ENCODE assay signal across 8 mouse cellular contexts in genomic region chr5:122114176-122114575, GRCm38 (mm10). TPM values are rescaled to one million over a fixed set of nuclear protein-coding genes. Genes with fewer than 3 reads are reported as not detected.
A peak's percentile ranks its signal among the peaks of the same experiment; 100 is the strongest.
DNase-seq lines count a peak whose midpoint lies in the region; ATAC-seq lines count a peak whose summit lies in the region.

No protein-coding gene starts in this region.

- no peaks in the 10 kb centered on the region; the same call in 1 of the 2 replicates for H3K4me1 ChIP-seq in lung, embryonic 15.5 days

- H3K27me3 ChIP-seq in lung, embryonic 15.5 days, result 0 out of 2 replicates have a peak, but pooled peaks cover 3% of the 10 kb centered on the region

- no peak overlapping the region for H3K9ac ChIP-seq in lung, embryonic 15.5 days

- no peak for ATAC-seq in cerebellum, adult (ENCODE audit: insufficient number of reproducible peaks, low FRiP score, low TSS enrichment)
- peak; percentile 17 for ATAC-seq in inflammation-experienced regulatory T-cells, adult 6 months
- 0 out of 2 replicates have a peak, but pooled peaks have one; percentile 4 for ATAC-seq in lung, embryonic 15.5 days (ENCODE audit: borderline replicate concordance, extremely low read depth, low FRiP score, low TSS enrichment)

- no peak overlapping the region for H3K4me2 ChIP-seq in lung, embryonic 15.5 days

- H3K9me3 ChIP-seq in lung, embryonic 15.5 days, result no peaks in the 10 kb centered on the region

- H3K4me3 ChIP-seq in lung, embryonic 15.5 days, result no peak overlapping the region

- no peaks in the 10 kb centered on the region for H3K36me3 ChIP-seq in lung, embryonic 15.5 days

- WGBS in lung, embryonic 15.5 days, result 0% methylated on average over 2 of the region's 2 CpGs

- H3K27ac ChIP-seq in lung, embryonic 15.5 days, result no peak overlapping the region

- peak; percentile 60 for DNase-seq in cerebellum, adult 11 months
- peak; percentile 44 for DNase-seq in ovary, postnatal 14 days (ENCODE audit: low spot score)
- DNase-seq in ovary, postnatal 10 days (ENCODE audit: low spot score), result no peak
- peak; percentile 69 to 80 for DNase-seq in cerebellum, postnatal 36 days
- DNase-seq in spleen, adult 12 weeks (ENCODE audit: low spot score), result peak; percentile 55

RNA-seq across cellular contexts. Expression of gene Myl2, which starts 13.4 kb away (rescaled TPM):
- under 1 TPM in 1 of 3 experiments, not detected in 2; 0.41 TPM for polyA plus RNA-seq in inflammation-experienced regulatory T-cells, adult 6 months (2017; shearing (Covaris generic))
- polyA plus RNA-seq in lung, embryonic 15.5 days (2015; fragmentation: Nextera tagmentation; extraction: Ambion mirVana), result 30.4 and 142 TPM in 2 replicates

RNA-seq across cellular contexts. Expression of gene Ccdc63, which starts 26.4 kb away (rescaled TPM):
- polyA plus RNA-seq in inflammation-experienced regulatory T-cells, adult 6 months (2017; shearing (Covaris generic)), result under 1 TPM in 2 of 3 experiments, not detected in 1; 0.26 to 0.63 TPM
- not detected in 2 replicates for polyA plus RNA-seq in lung, embryonic 15.5 days (2015; fragmentation: Nextera tagmentation; extraction: Ambion mirVana)

RNA-seq across cellular contexts. Expression of gene Ppp1cc, which starts 43.9 kb away (rescaled TPM):
- polyA plus RNA-seq in inflammation-experienced regulatory T-cells, adult 6 months (2017; shearing (Covaris generic)), result 10 to 100 TPM; 57.8 to 90.1 (median 81.4) TPM
- polyA plus RNA-seq in lung, embryonic 15.5 days (2015; fragmentation: Nextera tagmentation; extraction: Ambion mirVana), result 263 and 264 TPM in 2 replicates

Comparison
In these comparisons a context has a peak if more than half of its experiments do, and no peak if none do; other contexts are left out.
1. RNA of gene Myl2, which starts 13.4 kb away (polyA plus RNA-seq): 30.4 to 142 TPM in lung, embryonic 15.5 days; 0.41 TPM in inflammation-experienced regulatory T-cells, adult 6 months; every median in the first group is over 10 times any median in the second.